Mouse (Mus musculus): ENCODE measurements around the gene Mybl2. TPM values are rescaled to one million over a fixed set of nuclear protein-coding genes. Genes with fewer than 3 reads are reported as not detected.

Mybl2 gene
- polyA plus RNA-seq, 1 experiment from 2014 or later, result 71.7 TPM

DNA sequence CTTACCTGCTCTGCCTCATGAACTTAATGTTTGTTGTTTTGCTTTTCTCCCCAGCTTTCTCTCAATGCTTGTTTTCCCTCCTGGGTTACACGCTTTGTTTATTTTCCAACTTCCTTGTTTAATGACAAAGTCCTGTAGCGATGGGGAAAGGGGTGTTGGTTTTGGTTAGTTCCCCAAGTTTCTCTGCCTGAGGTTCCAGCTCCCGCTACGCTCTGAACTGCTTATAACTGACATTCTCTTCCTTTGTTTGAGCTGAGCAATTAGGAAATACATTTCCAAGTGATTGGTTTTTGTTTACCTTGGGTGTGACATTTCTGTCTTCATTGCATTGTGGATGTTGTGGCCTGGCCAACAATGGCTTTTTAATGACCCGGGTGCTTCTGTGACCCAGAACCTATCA is 46.1 kb downstream of the Mybl2 start:
- ATAC-seq, result no peak
- Histone ChIP-seq H3K9ac (no peak overlapping the region), H3K9me3 (replicated peaks) (no peaks in the 10 kb centered on the region), H3K36me3 (no peaks in the 10 kb centered on the region), H3K27me3 (replicated peaks) (peaks cover 7% of the 10 kb centered on the region; the same call in 1 of the 2 replicates), H3K4me2 (no peak overlapping the region), H3K4me3 (no peak overlapping the region), H3K4me1 (no peaks in the 10 kb centered on the region; the same call in 1 of the 2 replicates), H3K27ac (no peak overlapping the region)
- 58% methylated on average over 5 of the region's 5 CpGs for WGBS (ENCODE audit: insufficient replicate concordance)

DNA sequence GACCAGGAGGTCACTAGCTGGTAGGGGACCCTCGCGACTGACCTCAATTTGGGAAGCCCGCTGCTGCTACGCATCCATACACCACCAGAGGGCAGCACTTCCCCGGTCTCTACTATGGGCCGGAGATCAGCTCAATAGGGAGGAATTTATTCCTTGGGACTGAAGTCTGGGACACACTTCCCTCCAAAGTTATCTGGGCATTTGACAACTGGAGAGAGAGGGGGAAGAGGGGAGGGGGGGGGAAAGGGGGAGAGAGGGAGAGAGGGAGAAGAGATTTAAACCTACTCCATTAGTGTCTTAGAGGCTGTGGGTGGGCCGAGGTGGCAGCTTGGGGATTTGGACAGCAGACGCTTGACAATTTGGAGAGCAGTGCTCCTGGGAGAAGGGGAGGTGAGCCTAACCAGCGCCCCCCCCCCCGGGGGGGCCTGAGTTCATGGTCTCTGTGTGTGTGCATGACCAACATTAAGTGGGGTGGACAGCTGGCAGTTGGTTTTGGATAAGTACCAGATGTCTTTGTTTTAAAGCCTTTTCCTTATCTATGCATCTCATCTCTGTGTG is 47.2 kb downstream of the Mybl2 start:
- H3K36me3 ChIP-seq, result no peaks in the 10 kb centered on the region
- ATAC-seq, result no peak
- no peak overlapping the region for H3K4me3 ChIP-seq
- no peak overlapping the region for H3K27ac ChIP-seq
- 9% methylated on average over 10 of the region's 10 CpGs for WGBS (ENCODE audit: insufficient replicate concordance)
- no peak overlapping the region for H3K4me2 ChIP-seq
- no peaks in the 10 kb centered on the region; the same call in 1 of the 2 replicates for H3K4me1 ChIP-seq
- H3K9ac ChIP-seq, result no peak overlapping the region
- H3K9me3 ChIP-seq (replicated peaks), result no peaks in the 10 kb centered on the region
- peaks cover 7% of the 10 kb centered on the region; the same call in 1 of the 2 replicates for H3K27me3 ChIP-seq (replicated peaks)

GRCm38 (mm10) chr2:163102216-163102615 is 47.7 kb downstream of the Mybl2 start:
- H3K9ac ChIP-seq, result no peak overlapping the region
- no peaks in the 10 kb centered on the region for H3K36me3 ChIP-seq
- H3K27me3 ChIP-seq (replicated peaks), result peaks cover 7% of the 10 kb centered on the region; the same call in 1 of the 2 replicates
- H3K27ac ChIP-seq, result no peak overlapping the region
- H3K4me1 ChIP-seq, result no peaks in the 10 kb centered on the region; the same call in 1 of the 2 replicates
- no peaks in the 10 kb centered on the region for H3K9me3 ChIP-seq (replicated peaks)
- H3K4me3 ChIP-seq, result no peak overlapping the region
- no peak overlapping the region for H3K4me2 ChIP-seq
- WGBS (ENCODE audit: insufficient replicate concordance), result 58% methylated on average over 7 of the region's 7 CpGs
- ATAC-seq, result no peak

GRCm38 (mm10) chr2:163102900-163103653 is 48.6 kb downstream of the Mybl2 start:
- WGBS (ENCODE audit: insufficient replicate concordance), result 62% methylated on average over 18 of the region's 18 CpGs
- Histone ChIP-seq H3K9me3 (replicated peaks) (no peaks in the 10 kb centered on the region), H3K4me3 (no peak overlapping the region), H3K4me2 (no peak overlapping the region), H3K36me3 (no peaks in the 10 kb centered on the region), H3K27ac (no peak overlapping the region), H3K9ac (no peak overlapping the region), H3K27me3 (replicated peaks) (peaks cover 7% of the 10 kb centered on the region; the same call in 1 of the 2 replicates), H3K4me1 (no peaks in the 10 kb centered on the region; the same call in 1 of the 2 replicates)
- ATAC-seq, result no peak

GRCm38 (mm10) chr2:163104086-163104770 is 49.7 kb downstream of the Mybl2 start:
- Histone ChIP-seq H3K4me3 (no peak overlapping the region), H3K27me3 (replicated peaks) (peaks cover 7% of the 10 kb centered on the region; the same call in 1 of the 2 replicates), H3K9me3 (replicated peaks) (no peaks in the 10 kb centered on the region), H3K9ac (no peak overlapping the region), H3K4me2 (no peak overlapping the region), H3K27ac (no peak overlapping the region), H3K4me1 (no peaks in the 10 kb centered on the region; the same call in 1 of the 2 replicates), H3K36me3 (no peaks in the 10 kb centered on the region)
- ATAC-seq, result no peak
- 76% methylated on average over 13 of the region's 13 CpGs for WGBS (ENCODE audit: insufficient replicate concordance)

- Histone ChIP-seq H3K27ac (no peak overlapping the region), H3K9ac (no peak overlapping the region), H3K4me1 (no peaks in the 10 kb centered on the region), H3K4me3 (no peak overlapping the region), H3K36me3 (no peaks in the 10 kb centered on the region), H3K9me3 (replicated peaks) (no peaks in the 10 kb centered on the region), H3K27me3 (replicated peaks) (0 out of 2 replicates have a peak, but pooled peaks cover 4% of the 10 kb centered on the region), H3K4me2 (no peak overlapping the region)
- ATAC-seq, result no peak
- 74% methylated on average over 9 of the region's 9 CpGs for WGBS (ENCODE audit: insufficient replicate concordance)
These were observed 53.9 kb downstream of the Mybl2 start for GRCm38 (mm10) chr2:163108385-163108784.

- 74% methylated on average over 1 of the region's 1 CpGs for WGBS (ENCODE audit: insufficient replicate concordance)
- H3K27ac ChIP-seq, result no peak overlapping the region
- H3K27me3 ChIP-seq (replicated peaks), result 0 out of 2 replicates have a peak, but pooled peaks cover 4% of the 10 kb centered on the region
- ATAC-seq, result no peak
- no peak overlapping the region for H3K9ac ChIP-seq
- no peak overlapping the region for H3K4me2 ChIP-seq
- H3K4me3 ChIP-seq, result no peak overlapping the region
- no peaks in the 10 kb centered on the region for H3K9me3 ChIP-seq (replicated peaks)
- H3K4me1 ChIP-seq, result no peaks in the 10 kb centered on the region
- no peaks in the 10 kb centered on the region for H3K36me3 ChIP-seq
These were observed 56.2 kb downstream of the Mybl2 start for GRCm38 (mm10) chr2:163110706-163111105.

- Histone ChIP-seq H3K9me3 (replicated peaks) (no peaks in the 10 kb centered on the region), H3K27ac (no peak overlapping the region), H3K4me2 (no peak overlapping the region), H3K4me3 (no peak overlapping the region), H3K36me3 (no peaks in the 10 kb centered on the region), H3K27me3 (replicated peaks) (0 out of 2 replicates have a peak, but pooled peaks cover 4% of the 10 kb centered on the region), H3K9ac (no peak overlapping the region), H3K4me1 (no peaks in the 10 kb centered on the region)
- WGBS (ENCODE audit: insufficient replicate concordance), result 65% methylated on average over 16 of the region's 16 CpGs
- ATAC-seq, result no peak
These were observed 57.1 kb downstream of the Mybl2 start for GRCm38 (mm10) chr2:163111413-163112201.

DNA sequence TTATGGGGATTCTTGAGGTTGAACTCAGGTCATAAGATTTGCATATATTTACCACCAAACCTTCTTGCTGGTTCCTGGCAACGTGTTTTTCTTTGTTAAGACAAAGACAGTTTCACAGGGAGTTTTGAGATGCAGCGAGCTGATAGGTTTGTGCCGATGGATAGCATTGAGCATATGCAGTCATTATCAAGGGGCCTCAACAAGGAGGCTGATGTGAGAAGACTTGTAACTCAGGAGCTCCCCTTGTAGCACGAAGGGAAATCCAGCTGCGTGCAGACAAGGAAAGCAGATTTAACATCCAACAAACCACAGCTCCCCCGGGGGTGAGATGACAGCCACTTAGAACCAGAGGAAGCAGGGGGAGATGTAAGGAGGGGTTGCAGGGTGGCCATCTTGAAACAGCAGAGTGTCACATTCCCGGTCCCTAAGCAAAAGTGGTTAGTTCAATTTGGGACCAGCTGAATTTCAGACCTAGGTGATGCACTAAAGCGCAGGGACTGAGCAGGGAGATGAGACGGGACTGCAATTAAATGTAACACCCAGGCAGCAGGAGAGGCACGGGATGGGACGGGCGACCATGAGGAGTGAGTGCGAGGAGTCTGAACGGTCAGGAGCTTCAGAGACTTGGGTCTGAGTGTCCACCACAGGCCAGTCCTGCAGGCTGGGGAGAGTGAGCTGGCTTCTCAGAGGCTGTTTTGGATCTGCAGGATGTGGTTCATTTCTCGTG is 66.3 kb downstream of the Mybl2 start:
- H3K4me3 ChIP-seq, result no peak overlapping the region

GRCm38 (mm10) chr2:163121353-163121660 is 66.8 kb downstream of the Mybl2 start:
- WGBS (ENCODE audit: insufficient replicate concordance), result 53% methylated on average over 3 of the region's 3 CpGs
- Histone ChIP-seq H3K27me3 (replicated peaks) (peaks cover 34% of the 10 kb centered on the region), H3K27ac (no peak overlapping the region), H3K4me2 (no peak overlapping the region), H3K36me3 (no peaks in the 10 kb centered on the region), H3K4me1 (no peaks in the 10 kb centered on the region), H3K9ac (no peak overlapping the region), H3K4me3 (no peak overlapping the region), H3K9me3 (replicated peaks) (no peaks in the 10 kb centered on the region)
- no peak for ATAC-seq

More for the DNA sequence above, 66.3 kb downstream of the Mybl2 start:
- ATAC-seq, result no peak
- Histone ChIP-seq H3K4me2 (no peak overlapping the region), H3K36me3 (no peaks in the 10 kb centered on the region), H3K27me3 (replicated peaks) (peaks cover 34% of the 10 kb centered on the region), H3K4me1 (no peaks in the 10 kb centered on the region), H3K9me3 (replicated peaks) (no peaks in the 10 kb centered on the region), H3K9ac (no peak overlapping the region), H3K27ac (no peak overlapping the region)
- 49% methylated on average over 15 of the region's 15 CpGs for WGBS (ENCODE audit: insufficient replicate concordance)

DNA sequence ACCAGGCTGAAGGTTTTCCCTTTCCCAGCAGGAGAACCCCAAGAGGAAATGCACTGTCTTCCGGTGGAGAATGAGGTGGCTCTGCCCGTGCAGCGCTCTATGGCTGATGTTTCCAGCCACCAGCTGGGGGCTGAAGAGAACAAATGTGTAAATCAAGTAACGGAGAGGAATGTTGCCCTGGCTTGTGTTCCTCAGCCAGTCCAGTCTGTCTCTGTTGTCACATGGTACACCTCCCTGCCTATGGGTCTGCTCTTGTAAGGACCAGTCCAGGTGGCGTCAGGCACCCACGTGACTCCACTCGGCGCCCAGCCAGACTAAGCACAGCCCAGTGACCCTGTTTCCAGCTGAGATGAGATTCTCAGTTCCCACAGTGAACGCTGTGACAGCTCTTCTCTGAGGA is 67.8 kb downstream of the Mybl2 start:
- Histone ChIP-seq H3K36me3 (no peaks in the 10 kb centered on the region), H3K4me1 (no peaks in the 10 kb centered on the region), H3K9me3 (replicated peaks) (no peaks in the 10 kb centered on the region), H3K27ac (no peak overlapping the region), H3K9ac (no peak overlapping the region), H3K4me3 (no peak overlapping the region), H3K4me2 (peak overlapping the region; percentile 29; the same call in 1 of the 2 replicates), H3K27me3 (replicated peaks) (peaks cover 34% of the 10 kb centered on the region)
- peak; percentile 74 for ATAC-seq
- 12% methylated on average over 9 of the region's 9 CpGs for WGBS (ENCODE audit: insufficient replicate concordance)

All from liver, embryonic 12.5 days (tissue).